Mouse (Mus musculus): ENCODE data around the gene Tsc2. TPM values are rescaled to one million over a fixed set of nuclear protein-coding genes. Genes with fewer than 3 reads are reported as not detected.
"Not testable (repeated sequence)": the region's sequence is repeated elsewhere in the genome, so short reads cannot be mapped to it uniquely, and the experiment has no call there.

Gene Tsc2
- polyA plus RNA-seq, 1 experiment from 2014 or later: 86.8 TPM

DNA sequence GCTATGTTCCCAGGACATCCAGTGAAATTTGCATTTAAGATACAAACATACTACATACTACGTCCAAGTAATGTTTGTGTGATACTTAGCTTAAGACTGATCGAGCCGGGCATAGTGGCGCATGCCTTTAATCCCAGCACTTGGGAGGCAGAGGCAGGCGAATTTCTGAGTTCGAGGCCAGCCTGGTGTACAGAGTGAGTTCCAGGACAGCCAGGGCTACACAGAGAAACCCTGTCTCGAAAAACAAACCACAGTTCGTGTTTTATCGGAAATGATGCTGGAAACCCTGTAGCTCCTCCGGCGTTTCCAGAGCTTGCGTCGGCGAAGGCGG is 36.7 kb upstream of the Tsc2 start:
- H3K4me2 ChIP-seq (ENCODE audit: low read length): peak overlapping the region; percentile 47
- H3K27ac ChIP-seq (ENCODE audit: low read length): peak overlapping the region; percentile 86
- peak overlapping the region; percentile 96 for H3K9ac ChIP-seq (replicated peaks; ENCODE audit: low read depth, low read length)
- peaks cover 30% of the 10 kb centered on the region for H3K4me1 ChIP-seq (replicated peaks; ENCODE audit: control insufficient read depth, insufficient read depth, low read length)
- peak; percentile 19; the same call in 1 of the 2 replicates for ATAC-seq
- H3K4me3 ChIP-seq (replicated peaks; ENCODE audit: low read length): peak overlapping the region; percentile 95
- H3K36me3 ChIP-seq (ENCODE audit: control insufficient read depth, insufficient read depth); H3K27me3 ChIP-seq (replicated peaks; ENCODE audit: control insufficient read depth, insufficient read depth, low read length); H3K9me3 ChIP-seq (ENCODE audit: control insufficient read depth, low read length): not testable (repeated sequence)
- 10% methylated on average over 15 of the region's 15 CpGs for WGBS

DNA sequence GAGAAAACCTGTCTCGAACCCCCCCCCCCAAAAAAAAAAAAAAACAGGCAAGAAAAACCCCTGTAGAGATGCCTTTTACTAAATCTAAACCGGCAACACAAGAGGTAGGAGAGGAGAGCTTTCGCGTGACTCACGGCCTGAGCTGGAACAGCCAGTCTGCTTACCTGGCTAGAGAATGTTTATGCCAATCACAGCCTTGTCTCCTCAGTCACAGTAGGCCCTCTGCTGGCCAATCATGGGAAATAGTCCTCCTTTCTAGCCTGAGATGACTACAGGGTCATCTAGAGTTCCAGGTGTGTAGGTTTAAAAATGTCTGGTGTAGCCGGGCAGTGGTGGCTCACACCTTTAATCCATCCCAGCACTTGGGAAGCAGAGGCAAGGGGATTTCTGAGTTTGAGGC is 35.0 kb upstream of the Tsc2 start:
- no peak for ATAC-seq
- Histone ChIP-seq H3K27ac (ENCODE audit: low read length) (no peak overlapping the region), H3K4me3 (replicated peaks; ENCODE audit: low read length) (no peak overlapping the region), H3K4me2 (ENCODE audit: low read length) (no peak overlapping the region), H3K27me3 (replicated peaks; ENCODE audit: control insufficient read depth, insufficient read depth, low read length) (no peaks in the 10 kb centered on the region), H3K9ac (replicated peaks; ENCODE audit: low read depth, low read length) (no peak overlapping the region), H3K4me1 (replicated peaks; ENCODE audit: control insufficient read depth, insufficient read depth, low read length) (peaks cover 29% of the 10 kb centered on the region), H3K36me3 (ENCODE audit: control insufficient read depth, insufficient read depth) (no peaks in the 10 kb centered on the region), H3K9me3 (ENCODE audit: control insufficient read depth, low read length) (no peaks in the 10 kb centered on the region)
- WGBS: 27% methylated on average over 6 of the region's 6 CpGs

DNA sequence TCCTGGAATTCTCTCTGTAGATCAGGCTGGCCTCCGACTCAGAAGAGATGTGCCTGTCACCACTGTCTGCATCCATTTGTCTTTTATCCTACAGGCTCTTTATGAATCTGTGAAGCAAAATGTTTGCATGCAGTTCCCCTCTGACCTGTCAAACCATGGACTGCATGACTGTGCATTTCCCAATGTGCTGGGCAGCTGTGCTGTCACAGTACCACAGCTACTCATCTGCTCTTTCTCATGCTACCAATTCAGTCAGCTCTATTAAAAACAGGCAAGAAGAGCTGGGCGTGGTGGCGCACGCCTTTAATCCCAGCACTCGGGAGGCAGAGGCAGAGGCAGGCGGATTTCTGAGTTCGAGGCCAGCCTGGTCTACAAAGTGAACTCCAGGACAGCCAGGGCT is 34.6 kb upstream of the Tsc2 start:
- 58% methylated on average over 7 of the region's 7 CpGs for WGBS
- not testable (repeated sequence) for H3K27ac ChIP-seq (ENCODE audit: low read length); H3K4me3 ChIP-seq (replicated peaks; ENCODE audit: low read length); ATAC-seq; H3K4me2 ChIP-seq (ENCODE audit: low read length); H3K9me3 ChIP-seq (ENCODE audit: control insufficient read depth, low read length); H3K9ac ChIP-seq (replicated peaks; ENCODE audit: low read depth, low read length); H3K27me3 ChIP-seq (replicated peaks; ENCODE audit: control insufficient read depth, insufficient read depth, low read length); H3K36me3 ChIP-seq (ENCODE audit: control insufficient read depth, insufficient read depth)
- H3K4me1 ChIP-seq (replicated peaks; ENCODE audit: control insufficient read depth, insufficient read depth, low read length): peaks cover 25% of the 10 kb centered on the region

DNA sequence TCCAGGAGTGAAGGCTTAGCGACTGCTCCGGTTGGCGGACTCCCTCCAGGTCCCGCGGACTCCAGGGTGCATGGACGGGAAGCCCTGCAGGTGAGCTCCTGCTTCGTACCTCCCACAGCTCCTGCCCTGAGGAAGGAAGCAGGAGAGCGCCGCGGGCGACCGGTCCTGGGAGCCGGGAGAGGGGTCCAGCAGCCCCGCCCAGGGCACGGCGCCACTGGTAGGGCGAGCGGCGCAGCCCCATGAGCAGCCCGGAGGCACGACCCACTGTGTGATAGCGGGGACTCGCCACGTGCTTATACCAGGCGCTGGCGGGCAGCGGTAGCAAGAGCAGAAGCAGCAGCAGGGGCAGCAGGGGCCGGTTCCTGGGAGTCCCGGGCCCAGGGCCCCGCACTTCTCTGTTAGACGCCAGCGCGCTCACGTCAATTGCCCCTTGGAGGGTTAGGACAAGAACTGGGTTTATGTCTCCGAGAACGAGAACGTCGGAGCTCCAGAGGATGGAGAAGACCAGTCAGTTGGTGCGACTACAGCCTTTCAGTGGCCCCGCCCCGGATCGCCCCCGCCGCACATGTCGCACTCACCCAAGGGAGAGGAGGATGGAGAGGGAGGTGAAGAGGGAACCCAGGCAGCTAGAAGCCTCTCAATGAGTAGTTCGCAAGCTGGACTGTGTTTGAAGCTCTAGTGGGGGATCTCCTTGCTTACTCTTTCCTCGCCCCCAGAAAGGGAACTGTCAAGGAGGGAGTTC is 25.8 kb upstream of the Tsc2 start, which contains the start of gene Npw:
Gene Npw (minus strand): TSS at position 441 of the 742 bp plus-strand sequence.
- Histone ChIP-seq H3K36me3 (ENCODE audit: control insufficient read depth, insufficient read depth) (no peaks in the 10 kb centered on the region), H3K4me2 (ENCODE audit: low read length) (peak within 1 kb of the TSS; percentile 44), H3K4me3 (replicated peaks; ENCODE audit: low read length) (peak within 1 kb of the TSS; percentile 29), H3K27ac (ENCODE audit: low read length) (no peak within 1 kb of the TSS), H3K4me1 (replicated peaks; ENCODE audit: control insufficient read depth, insufficient read depth, low read length) (peaks cover 10% of the 10 kb centered on the region), H3K9ac (replicated peaks; ENCODE audit: low read depth, low read length) (peak within 1 kb of the TSS; percentile 18), H3K9me3 (ENCODE audit: control insufficient read depth, low read length) (no peaks in the 10 kb centered on the region), H3K27me3 (replicated peaks; ENCODE audit: control insufficient read depth, insufficient read depth, low read length) (peaks cover 41% of the 10 kb centered on the region)
- no peak for ATAC-seq
- under 1% methylated on average over 47 of the region's 47 CpGs for WGBS

DNA sequence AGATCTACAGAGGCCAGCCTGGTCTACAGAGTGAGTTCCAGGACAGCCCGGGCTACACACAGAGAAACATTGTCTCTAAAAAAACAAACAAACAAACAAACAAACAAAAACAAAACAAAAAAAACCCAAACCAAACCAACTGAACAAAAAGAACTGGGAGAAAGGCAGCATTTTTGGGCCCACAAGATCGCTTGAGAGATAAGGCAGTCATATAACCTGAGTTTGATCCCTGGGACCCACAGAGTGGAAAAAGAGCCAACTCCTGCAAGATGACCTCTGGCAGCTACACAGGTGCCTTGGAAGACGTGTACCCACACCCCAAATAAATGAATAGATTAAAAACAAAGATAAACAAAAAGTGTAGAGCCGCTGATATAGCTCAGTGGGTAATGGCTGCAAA is 22.5 kb upstream of the Tsc2 start:
- peaks cover 16% of the 10 kb centered on the region for H3K4me1 ChIP-seq (replicated peaks; ENCODE audit: control insufficient read depth, insufficient read depth, low read length)
- no peak overlapping the region for H3K27ac ChIP-seq (ENCODE audit: low read length)
- 78% methylated on average over 4 of the region's 4 CpGs for WGBS
- no peaks in the 10 kb centered on the region for H3K36me3 ChIP-seq (ENCODE audit: control insufficient read depth, insufficient read depth)
- no peak overlapping the region for H3K9ac ChIP-seq (replicated peaks; ENCODE audit: low read depth, low read length)
- H3K27me3 ChIP-seq (replicated peaks; ENCODE audit: control insufficient read depth, insufficient read depth, low read length): peaks cover 31% of the 10 kb centered on the region
- H3K4me3 ChIP-seq (replicated peaks; ENCODE audit: low read length): no peak overlapping the region
- ATAC-seq: no peak
- H3K4me2 ChIP-seq (ENCODE audit: low read length): no peak overlapping the region
- H3K9me3 ChIP-seq (ENCODE audit: control insufficient read depth, low read length): no peaks in the 10 kb centered on the region

DNA sequence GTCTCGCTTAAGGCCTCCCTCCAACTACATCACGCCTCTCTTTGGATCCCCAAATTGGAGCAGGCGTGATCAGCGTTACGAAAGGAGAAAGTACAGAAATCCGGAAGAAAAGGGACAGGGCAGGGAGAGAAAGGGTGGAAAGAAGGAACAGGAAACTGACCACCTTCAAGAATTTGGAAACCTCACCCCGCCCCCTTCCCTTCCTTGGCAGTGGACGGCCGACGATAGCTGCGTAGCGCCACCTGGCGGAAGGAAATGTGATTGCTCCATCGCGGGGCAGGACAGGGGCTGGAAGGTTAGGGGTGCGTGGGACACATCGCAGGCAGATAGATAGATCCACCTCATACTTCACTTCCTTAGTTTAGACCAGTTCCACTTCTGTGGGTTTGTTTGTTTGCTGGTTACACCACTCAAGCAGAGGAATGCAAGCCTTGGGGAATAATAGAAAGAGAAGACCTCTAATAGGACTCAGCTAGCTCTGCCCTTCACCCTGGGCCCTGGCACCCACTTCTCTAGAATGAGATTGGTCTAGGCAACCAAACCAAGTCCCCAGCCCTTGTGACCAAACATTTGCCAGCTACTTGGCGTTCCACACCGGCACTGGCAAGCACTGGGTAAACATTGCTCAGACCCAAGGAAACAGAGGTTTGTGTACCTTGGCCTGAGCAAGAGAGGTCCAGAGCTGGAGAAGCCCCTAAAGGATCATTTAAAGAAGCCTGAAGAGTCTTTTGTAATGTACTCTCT is 21.7 kb upstream of the Tsc2 start:
- Histone ChIP-seq H3K9ac (replicated peaks; ENCODE audit: low read depth, low read length) (peak overlapping the region; percentile 32), H3K4me3 (replicated peaks; ENCODE audit: low read length) (peak overlapping the region; percentile 28), H3K27me3 (replicated peaks; ENCODE audit: control insufficient read depth, insufficient read depth, low read length) (peaks cover 26% of the 10 kb centered on the region), H3K4me2 (ENCODE audit: low read length) (peak overlapping the region; percentile 55), H3K36me3 (ENCODE audit: control insufficient read depth, insufficient read depth) (no peaks in the 10 kb centered on the region), H3K4me1 (replicated peaks; ENCODE audit: control insufficient read depth, insufficient read depth, low read length) (peaks cover 22% of the 10 kb centered on the region), H3K27ac (ENCODE audit: low read length) (no peak overlapping the region), H3K9me3 (ENCODE audit: control insufficient read depth, low read length) (no peaks in the 10 kb centered on the region)
- 6% methylated on average over 19 of the region's 19 CpGs for WGBS
- ATAC-seq: no peak; the same call in 1 of the 2 replicates

DNA sequence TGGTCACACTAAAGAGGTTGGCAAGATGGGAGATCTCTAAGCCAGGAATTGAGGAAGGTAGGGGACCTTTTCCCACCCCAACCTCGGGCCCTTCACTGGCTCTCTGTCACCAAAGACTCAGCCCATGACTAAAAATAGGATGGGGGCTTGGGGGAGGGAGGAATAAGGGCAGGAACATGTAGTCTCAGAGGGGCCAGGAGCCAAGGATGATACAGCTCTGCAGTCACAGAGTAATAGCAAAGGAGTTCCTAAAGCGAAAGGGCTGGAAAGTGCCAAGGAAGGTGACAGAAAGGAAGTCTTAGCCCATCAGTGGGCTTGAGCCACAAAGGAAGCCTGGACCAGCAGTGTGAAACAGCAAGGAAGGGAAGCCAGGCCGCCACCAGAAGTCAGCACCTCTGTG is 19.4 kb upstream of the Tsc2 start:
- no peaks in the 10 kb centered on the region for H3K36me3 ChIP-seq (ENCODE audit: control insufficient read depth, insufficient read depth)
- no peak overlapping the region for H3K27ac ChIP-seq (ENCODE audit: low read length)
- WGBS: 66% methylated on average over 3 of the region's 3 CpGs
- H3K4me3 ChIP-seq (replicated peaks; ENCODE audit: low read length): no peak overlapping the region
- no peak overlapping the region for H3K9ac ChIP-seq (replicated peaks; ENCODE audit: low read depth, low read length)
- H3K4me1 ChIP-seq (replicated peaks; ENCODE audit: control insufficient read depth, insufficient read depth, low read length): peaks cover 16% of the 10 kb centered on the region
- no peak for ATAC-seq
- H3K27me3 ChIP-seq (replicated peaks; ENCODE audit: control insufficient read depth, insufficient read depth, low read length): peaks cover 3% of the 10 kb centered on the region; the same call in 1 of the 2 replicates
- H3K9me3 ChIP-seq (ENCODE audit: control insufficient read depth, low read length): no peaks in the 10 kb centered on the region
- H3K4me2 ChIP-seq (ENCODE audit: low read length): no peak overlapping the region

DNA sequence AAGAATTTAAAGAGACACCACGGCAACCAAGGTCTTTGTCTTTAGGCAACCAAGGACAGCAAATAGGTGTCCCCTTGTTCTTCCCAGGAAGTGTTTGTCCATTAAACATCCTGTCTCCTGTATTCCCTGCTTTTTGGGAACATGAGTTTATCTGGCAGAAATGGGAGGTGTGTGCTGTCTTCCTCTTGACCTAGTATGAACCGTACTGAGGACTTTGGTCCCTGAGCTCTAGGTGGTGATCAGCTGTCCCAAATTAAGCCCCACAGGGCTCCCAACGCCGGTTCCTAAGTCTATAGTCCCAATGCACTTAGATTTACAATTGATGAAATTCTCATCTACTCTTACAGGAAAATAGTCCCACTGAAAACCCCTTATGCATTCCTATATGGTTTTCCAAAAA is 18.3 kb upstream of the Tsc2 start:
- no peak for ATAC-seq
- H3K4me2 ChIP-seq (ENCODE audit: low read length): no peak overlapping the region; the same call in 1 of the 2 replicates

DNA sequence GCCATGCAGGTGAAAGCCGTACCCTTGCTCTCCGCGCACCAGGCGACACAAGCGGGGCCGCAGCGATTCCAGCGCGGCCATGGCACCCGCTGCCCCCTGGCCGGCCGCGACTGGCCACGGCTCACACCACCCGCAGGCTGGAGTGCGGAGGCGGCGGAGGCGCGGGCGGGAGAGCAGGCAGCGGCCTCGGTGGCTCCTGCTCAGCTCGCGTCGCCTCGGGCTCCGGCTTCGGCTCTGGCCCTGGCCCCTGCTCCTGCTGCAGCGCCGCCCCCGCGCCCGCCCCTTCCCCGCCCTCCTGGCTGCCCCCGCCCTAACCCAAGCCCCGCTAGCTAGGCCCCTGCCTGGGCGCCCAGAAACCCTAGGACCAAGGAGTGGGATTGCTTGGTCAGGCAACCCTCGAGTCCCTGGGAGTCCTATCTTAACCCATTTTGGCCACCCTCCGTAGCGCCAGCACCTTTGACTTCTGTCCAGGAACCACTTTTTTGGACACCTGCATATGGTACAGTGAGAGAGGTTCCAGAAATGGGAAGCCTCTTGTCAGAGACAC is 17.7 kb upstream of the Tsc2 start, which contains the start of gene Slc9a3r2:
Gene Slc9a3r2 (minus strand): TSS at position 258 of the 547 bp plus-strand sequence.
- H3K27me3 ChIP-seq (replicated peaks; ENCODE audit: control insufficient read depth, insufficient read depth, low read length): no peaks in the 10 kb centered on the region
- peak within 1 kb of the TSS; percentile 84 for H3K9ac ChIP-seq (replicated peaks; ENCODE audit: low read depth, low read length)
- H3K9me3 ChIP-seq (ENCODE audit: control insufficient read depth, low read length): no peaks in the 10 kb centered on the region
- WGBS: 2% methylated on average over 29 of the region's 41 CpGs
- peak; percentile 75 for ATAC-seq
- no peak within 1 kb of the TSS for H3K27ac ChIP-seq (ENCODE audit: low read length)
- peaks cover 16% of the 10 kb centered on the region for H3K4me1 ChIP-seq (replicated peaks; ENCODE audit: control insufficient read depth, insufficient read depth, low read length)
- no peaks in the 10 kb centered on the region for H3K36me3 ChIP-seq (ENCODE audit: control insufficient read depth, insufficient read depth)
- peak within 1 kb of the TSS; percentile 100 for H3K4me2 ChIP-seq (ENCODE audit: low read length)
- H3K4me3 ChIP-seq (replicated peaks; ENCODE audit: low read length): peak within 1 kb of the TSS; percentile 71

More for the DNA sequence above, 18.3 kb upstream of the Tsc2 start:
- Histone ChIP-seq H3K36me3 (ENCODE audit: control insufficient read depth, insufficient read depth) (no peaks in the 10 kb centered on the region), H3K9me3 (ENCODE audit: control insufficient read depth, low read length) (no peaks in the 10 kb centered on the region), H3K4me3 (replicated peaks; ENCODE audit: low read length) (no peak overlapping the region), H3K27me3 (replicated peaks; ENCODE audit: control insufficient read depth, insufficient read depth, low read length) (no peaks in the 10 kb centered on the region), H3K27ac (ENCODE audit: low read length) (no peak overlapping the region), H3K4me1 (replicated peaks; ENCODE audit: control insufficient read depth, insufficient read depth, low read length) (peaks cover 16% of the 10 kb centered on the region), H3K9ac (replicated peaks; ENCODE audit: low read depth, low read length) (no peak overlapping the region; the same call in 1 of the 2 replicates)
- 75% methylated on average over 4 of the region's 4 CpGs for WGBS
